Mouse (Mus musculus): Measurements from ENCODE around the gene Gm20388.

The Gm20388 gene

GRCm38 (mm10) chr8:120741815-120742530 lies 831.3 kb downstream of the Gm20388 start:
- DNase-seq (ENCODE audit: extremely low spot score) = no peak

- DNase-seq (ENCODE audit: extremely low spot score) = no peak
Observed at GRCm38 (mm10) chr8:120743149-120743897, 832.7 kb downstream of the Gm20388 start.

- DNase-seq (ENCODE audit: extremely low spot score) = no peak
Observed at GRCm38 (mm10) chr8:120743898-120744290, 833.3 kb downstream of the Gm20388 start.

- no peak for DNase-seq (ENCODE audit: extremely low spot score)
Observed at GRCm38 (mm10) chr8:120744448-120744847, 833.8 kb downstream of the Gm20388 start.

GRCm38 (mm10) chr8:120745226-120745625 lies 834.6 kb downstream of the Gm20388 start:
- no peak for DNase-seq (ENCODE audit: extremely low spot score)

GRCm38 (mm10) chr8:120746007-120746701 lies 835.5 kb downstream of the Gm20388 start:
- no peak for DNase-seq (ENCODE audit: extremely low spot score)

- no peak for DNase-seq (ENCODE audit: extremely low spot score)
Observed at GRCm38 (mm10) chr8:120747286-120747685, 836.6 kb downstream of the Gm20388 start.

- DNase-seq (ENCODE audit: extremely low spot score) = no peak
Observed at GRCm38 (mm10) chr8:120750616-120751015, 840.0 kb downstream of the Gm20388 start.

GRCm38 (mm10) chr8:120751226-120752081 lies 840.8 kb downstream of the Gm20388 start:
- DNase-seq (ENCODE audit: extremely low spot score) = no peak

GRCm38 (mm10) chr8:120752082-120752452 lies 841.4 kb downstream of the Gm20388 start:
- peak; percentile 43 for DNase-seq (ENCODE audit: extremely low spot score)

- DNase-seq (ENCODE audit: extremely low spot score) = no peak
Observed at GRCm38 (mm10) chr8:120753476-120753875, 842.8 kb downstream of the Gm20388 start.

GRCm38 (mm10) chr8:120755306-120756297 lies 845.0 kb downstream of the Gm20388 start:
- DNase-seq (ENCODE audit: extremely low spot score) = peak; percentile 41

GRCm38 (mm10) chr8:120758005-120758404 lies 847.4 kb downstream of the Gm20388 start:
- DNase-seq (ENCODE audit: extremely low spot score) = no peak

GRCm38 (mm10) chr8:120759847-120760246 lies 849.2 kb downstream of the Gm20388 start:
- DNase-seq (ENCODE audit: extremely low spot score) = no peak

GRCm38 (mm10) chr8:120760341-120761215 lies 849.9 kb downstream of the Gm20388 start:
- no peak for DNase-seq (ENCODE audit: extremely low spot score)

GRCm38 (mm10) chr8:120763267-120763666 lies 852.6 kb downstream of the Gm20388 start:
- no peak for DNase-seq (ENCODE audit: extremely low spot score)

GRCm38 (mm10) chr8:120764638-120765037 lies 854.0 kb downstream of the Gm20388 start:
- DNase-seq (ENCODE audit: extremely low spot score) = no peak

- DNase-seq (ENCODE audit: extremely low spot score) = no peak
Observed at GRCm38 (mm10) chr8:120766622-120767021, 856.0 kb downstream of the Gm20388 start.

- DNase-seq (ENCODE audit: extremely low spot score) = no peak
Observed at GRCm38 (mm10) chr8:120768454-120769218, 858.0 kb downstream of the Gm20388 start.

All from embryo, embryonic 9.5 days (tissue).